Mouse (Mus musculus): ENCODE measurements around the gene Ttll9.

The Ttll9 gene

DNA sequence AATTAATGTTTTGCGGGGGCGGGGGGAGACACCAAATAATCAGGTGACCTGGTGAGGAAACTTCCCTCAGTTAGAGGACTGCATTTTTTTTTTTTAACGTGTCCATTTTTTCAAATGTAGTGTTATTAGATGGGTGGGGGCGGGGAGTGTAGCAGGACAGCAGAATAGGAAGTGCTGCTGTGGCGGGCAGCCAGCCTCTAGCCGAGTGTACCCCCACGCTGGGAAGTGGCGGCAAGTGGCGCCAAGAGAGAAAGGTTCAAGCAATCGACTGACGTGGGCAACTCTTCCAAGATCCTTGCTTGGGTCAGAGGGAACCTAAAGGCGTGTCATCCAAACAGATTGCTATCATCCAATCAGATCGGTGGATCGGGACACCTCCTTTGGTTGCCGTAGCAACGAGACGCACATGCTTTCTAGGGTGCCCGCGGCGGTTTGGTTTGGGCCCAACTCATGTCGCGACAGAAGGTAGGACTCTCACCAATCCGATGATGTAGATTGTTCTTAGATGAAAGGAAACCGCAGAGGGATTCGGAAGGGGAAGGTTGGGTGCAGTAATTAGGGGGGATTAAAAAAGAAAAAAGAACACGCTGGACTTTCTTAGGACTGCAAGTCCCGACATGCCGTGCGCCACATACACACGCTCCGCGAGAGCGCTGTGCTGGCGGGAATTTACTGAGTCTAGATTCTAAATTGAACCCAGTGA is at the start of gene Ttll9:
Gene Ttll9 (plus strand): TSS at position 395 of the 703 bp plus-strand sequence.
- in situ Hi-C loops (cut with MboI, MseI): no loop called here

DNA sequence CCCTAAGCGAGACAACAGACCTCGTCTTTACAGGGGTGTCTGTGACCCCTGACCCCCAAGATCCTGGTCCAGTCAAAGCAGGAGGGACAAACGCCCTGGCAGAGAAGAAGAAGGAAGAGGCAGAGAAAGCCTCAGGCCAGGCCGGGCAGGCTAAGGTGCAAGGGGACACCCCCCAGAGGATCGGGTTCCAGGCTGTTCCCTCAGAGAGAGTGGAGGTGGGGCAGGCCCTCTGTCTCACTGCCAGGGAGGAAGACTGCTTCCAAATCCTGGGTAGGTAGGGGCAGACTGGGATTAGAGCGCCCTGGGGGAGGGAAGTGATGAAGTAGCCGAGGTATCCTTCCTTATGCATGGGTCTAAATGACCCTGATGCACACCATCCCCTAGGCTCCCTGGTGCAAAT is 48.8 kb upstream of the Ttll9 start:
- in situ Hi-C loops (cut with MboI, MseI): loop anchor here (5.0 kb wide), 2 partner anchors 89 to 229 kb away; no protein-coding TSS in a partner anchor

DNA sequence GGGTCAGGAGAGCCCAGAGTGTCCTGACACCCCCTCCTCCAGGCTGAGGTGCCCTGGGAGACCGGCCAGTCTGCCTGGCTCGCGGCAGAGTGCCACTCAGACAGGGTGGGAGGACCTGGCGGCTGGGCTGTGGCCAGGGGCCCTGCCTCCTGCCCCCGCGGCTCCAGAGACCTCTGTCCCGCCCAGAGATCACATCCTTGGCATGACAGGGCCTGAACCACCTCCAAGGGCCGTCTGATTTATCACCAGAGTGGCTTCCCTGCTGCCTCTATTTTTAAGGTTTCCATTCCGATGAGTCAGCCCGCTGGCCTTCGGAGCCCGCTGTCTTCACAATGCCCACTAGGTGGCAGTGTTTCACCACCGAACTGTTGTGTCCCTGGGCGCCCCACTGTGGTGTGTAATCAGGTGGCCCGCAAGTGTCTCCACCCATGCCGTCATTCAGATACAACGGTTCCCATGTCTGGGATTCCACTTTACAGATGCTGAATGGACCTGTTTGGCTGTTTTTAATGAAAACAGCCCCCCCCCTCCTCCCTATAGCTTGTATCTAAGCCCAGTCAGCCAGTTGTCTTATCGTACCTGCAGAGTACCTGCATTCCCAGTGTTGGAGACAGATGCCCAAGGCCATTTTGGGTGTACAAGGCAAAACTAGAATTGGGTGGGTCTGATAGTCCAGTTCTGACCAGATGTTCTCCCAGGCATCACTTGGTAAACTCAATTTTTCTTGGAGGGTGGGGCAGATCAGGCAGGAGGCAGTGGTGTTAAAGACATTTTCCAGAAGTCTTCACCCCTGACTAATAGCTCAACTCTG is 47.8 kb upstream of the Ttll9 start:
- in situ Hi-C loops (cut with MboI, MseI): loop anchor here (5.0 kb wide), 2 partner anchors 88 to 228 kb away; no protein-coding TSS in a partner anchor

- in situ Hi-C loops (cut with MboI, MseI): no loop called here
Measured at GRCm38 (mm10) chr2:152915453-152915852, 46.8 kb upstream of the Ttll9 start.

- in situ Hi-C loops (cut with MboI, MseI): no loop called here
Measured at GRCm38 (mm10) chr2:152916111-152916510, 46.2 kb upstream of the Ttll9 start.

- in situ Hi-C loops (cut with MboI, MseI): no loop called here
Measured at GRCm38 (mm10) chr2:152917671-152918070, 44.6 kb upstream of the Ttll9 start.

- in situ Hi-C loops (cut with MboI, MseI): no loop called here
Measured at GRCm38 (mm10) chr2:152922376-152922775, 39.9 kb upstream of the Ttll9 start.

DNA sequence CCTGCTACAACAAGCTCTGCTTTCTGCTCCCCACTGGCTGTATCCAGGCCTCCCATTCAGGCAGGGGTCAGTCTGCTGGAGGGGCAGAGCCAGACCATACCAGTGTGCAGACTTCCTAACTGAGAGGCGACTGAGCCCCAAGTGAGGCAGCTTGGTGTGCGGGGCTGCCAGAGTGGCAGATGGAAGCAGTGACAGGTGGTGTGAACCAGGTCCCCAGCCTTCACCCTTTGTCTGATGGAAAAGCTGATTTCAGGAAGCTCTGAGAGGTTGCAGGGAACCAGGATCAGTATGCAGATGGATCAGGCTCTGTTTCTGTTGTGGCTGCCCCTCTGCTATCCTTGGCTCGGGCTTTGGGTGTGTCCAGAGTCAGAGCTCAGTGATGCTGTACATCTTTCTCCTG is 38.7 kb upstream of the Ttll9 start:
- in situ Hi-C loops (cut with MboI, MseI): no loop called here

DNA sequence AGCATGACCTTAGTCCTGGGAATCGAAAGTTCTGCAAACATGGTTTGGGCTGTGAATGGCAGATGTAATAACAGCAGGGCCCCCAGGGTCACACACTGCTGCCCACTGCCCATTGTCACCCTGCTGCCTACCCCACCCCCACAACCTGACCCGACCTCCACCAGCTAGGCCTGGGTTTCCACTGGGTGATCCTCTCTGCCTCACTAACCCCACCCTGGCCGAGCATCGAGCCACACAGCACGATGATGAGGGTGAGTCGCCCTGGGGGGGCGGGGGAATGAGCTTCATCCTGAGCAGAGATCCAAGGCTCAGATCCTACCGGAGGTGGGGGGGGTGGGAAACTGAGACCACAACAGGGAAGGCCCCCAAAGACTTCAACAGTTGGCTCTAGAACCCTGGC is 38.2 kb upstream of the Ttll9 start:
- in situ Hi-C loops (cut with MboI, MseI): no loop called here

- in situ Hi-C loops (cut with MboI, MseI): no loop called here
Measured at GRCm38 (mm10) chr2:152924543-152924942, 37.7 kb upstream of the Ttll9 start.

DNA sequence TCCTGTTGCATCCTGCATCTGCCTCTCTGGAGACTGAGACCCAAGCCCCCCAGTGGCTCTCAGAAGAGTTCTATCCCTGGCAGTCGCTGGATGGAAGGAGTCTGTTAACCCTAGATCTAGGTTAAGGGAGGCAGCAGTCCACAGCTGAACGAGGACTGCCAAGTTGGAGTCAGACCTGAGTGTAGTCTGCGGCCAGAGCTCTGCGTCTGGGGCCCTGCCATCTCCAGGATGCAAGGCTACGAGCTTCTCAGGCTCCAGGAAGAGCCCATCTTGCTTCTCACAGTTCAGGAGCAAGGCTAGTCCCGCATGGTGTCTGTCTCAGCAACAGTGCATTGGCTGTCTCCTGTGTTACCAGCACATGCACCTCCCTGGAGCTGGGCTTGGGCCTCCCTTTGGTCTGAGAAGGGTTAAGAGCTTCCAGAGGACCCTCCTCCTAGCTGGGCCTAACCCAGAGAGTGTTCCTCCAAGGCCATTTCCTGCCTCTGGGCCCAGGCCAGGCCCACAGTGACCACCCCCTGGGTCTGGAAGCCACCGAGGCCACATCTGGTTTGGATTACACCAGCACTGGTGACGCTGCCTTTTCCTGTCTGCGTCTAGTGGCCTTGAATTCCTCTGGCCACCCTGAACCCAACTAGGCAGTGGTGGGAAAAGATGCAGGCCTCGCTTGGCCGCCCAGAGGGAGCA is 37.0 kb upstream of the Ttll9 start:
- in situ Hi-C loops (cut with MboI, MseI): no loop called here

DNA sequence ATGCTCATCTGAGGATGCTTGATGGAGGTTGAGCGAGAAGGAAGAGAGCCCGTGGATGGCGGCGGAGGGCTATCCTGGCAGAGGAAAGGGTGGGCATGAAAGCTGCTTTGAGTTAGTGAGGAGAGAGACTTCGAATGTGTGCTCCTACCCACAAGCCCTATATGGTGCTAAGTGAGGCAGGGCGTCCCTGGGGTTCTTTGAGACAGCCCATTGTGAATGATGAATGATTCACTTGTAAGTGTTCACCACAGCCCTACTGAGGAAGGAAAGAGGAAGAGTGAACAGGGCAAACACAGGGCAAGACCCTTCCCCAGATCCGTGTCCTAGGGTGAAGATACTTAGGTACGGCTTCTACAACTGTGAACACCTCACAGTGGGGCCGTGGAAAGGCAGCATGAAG is 35.4 kb upstream of the Ttll9 start:
- in situ Hi-C loops (cut with MboI, MseI): no loop called here

- in situ Hi-C loops (cut with MboI, MseI): no loop called here
Measured at GRCm38 (mm10) chr2:152927371-152927770, 34.9 kb upstream of the Ttll9 start.

- in situ Hi-C loops (cut with MboI, MseI): no loop called here
Measured at GRCm38 (mm10) chr2:152928219-152928987, 33.9 kb upstream of the Ttll9 start.

DNA sequence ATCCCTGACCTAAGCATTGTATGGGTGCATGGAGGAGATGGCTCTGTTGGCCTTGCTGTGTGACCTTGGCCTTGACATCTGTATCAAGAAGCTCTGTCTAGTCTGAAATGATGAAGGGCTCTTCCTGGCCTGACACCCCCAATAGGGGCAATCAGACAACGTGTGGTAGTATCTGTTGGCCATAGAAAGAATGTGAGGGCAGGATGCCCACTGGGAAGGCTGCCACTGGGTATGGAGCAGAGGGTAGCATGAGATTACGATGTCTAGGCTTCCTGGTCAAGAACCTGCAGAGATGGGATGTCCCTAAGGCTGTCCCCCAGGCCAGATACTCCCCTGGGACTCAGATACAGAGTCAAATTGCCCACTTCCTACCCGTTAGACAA is 33.3 kb upstream of the Ttll9 start:
- in situ Hi-C loops (cut with MboI, MseI): no loop called here

DNA sequence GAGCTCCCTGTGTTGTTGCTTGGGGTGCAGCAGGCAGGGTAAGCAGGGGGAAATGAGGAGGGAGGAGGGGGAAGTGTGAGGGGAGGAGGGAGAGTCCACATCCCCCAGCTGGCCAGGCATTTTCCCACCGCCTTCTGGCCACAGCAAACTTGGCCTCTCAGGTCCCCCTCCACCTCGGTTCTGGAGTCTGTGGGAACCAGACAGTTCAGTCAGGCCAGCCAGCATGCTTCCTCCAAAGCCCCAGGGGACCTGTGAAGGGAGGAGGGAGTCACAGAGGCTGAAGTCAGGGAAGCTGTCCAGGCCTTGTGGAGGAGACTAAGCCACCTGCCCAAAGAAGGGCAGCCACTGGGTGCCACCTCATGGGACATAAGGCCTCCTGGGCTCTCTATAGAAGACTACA is 32.0 kb upstream of the Ttll9 start:
- in situ Hi-C loops (cut with MboI, MseI): no loop called here

DNA sequence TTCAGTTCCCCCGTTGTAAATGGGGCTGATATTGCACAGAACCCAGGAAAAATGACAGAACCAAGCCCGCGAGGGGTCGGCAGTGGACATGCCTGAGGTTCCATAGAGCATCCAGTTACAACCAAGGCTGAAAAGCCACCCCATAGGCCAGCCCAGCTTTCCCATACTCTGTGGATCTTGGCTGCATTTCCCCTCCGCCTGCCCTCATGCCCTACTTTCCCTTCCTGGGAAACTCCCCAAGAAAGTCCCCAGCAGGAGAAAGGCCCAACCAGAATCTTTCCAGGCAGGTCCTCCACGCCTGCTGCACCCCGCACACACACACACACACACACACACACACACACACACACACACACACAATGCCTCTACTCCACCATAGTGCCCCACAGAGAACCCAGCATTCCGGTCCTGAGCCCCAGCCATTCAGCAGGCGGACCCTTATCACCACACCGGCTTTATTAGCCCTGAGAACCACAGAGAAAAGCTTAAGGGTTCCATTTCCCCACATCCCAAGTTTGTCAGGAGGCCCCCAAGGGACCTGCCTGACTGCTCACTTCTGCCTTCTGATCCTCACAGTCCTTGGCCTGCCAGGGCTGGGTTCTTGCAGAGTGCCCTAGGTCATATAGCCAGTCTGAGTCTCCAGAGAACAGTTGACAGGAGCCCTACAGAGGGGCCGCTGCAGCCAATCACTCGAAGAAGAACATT is 30.7 kb upstream of the Ttll9 start:
- in situ Hi-C loops (cut with MboI, MseI): no loop called here

DNA sequence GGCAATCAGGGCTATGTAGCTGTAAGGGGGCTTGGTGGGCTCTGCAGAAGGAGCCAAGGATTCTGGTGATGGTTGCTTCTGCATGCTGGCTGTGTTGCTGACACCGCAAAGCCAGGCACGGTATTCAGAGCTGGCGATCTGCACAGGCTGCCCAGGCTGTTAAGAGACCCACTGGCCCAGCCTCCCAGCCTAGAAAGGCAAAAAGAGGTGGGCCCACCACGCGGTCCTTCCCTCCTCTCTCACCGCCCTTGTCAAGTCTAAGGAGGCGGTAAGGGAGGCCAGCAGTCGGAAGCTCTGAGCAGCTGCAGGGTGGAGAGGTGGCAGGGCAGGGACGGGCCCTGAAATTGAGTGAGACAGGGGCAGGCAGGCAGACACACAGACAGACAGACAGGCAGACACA is 29.2 kb upstream of the Ttll9 start, which contains the start of gene Foxs1:
Gene Foxs1 (minus strand): TSS at position 161 of the 400 bp plus-strand sequence.
- in situ Hi-C loops (cut with MboI, MseI): no loop called here

DNA sequence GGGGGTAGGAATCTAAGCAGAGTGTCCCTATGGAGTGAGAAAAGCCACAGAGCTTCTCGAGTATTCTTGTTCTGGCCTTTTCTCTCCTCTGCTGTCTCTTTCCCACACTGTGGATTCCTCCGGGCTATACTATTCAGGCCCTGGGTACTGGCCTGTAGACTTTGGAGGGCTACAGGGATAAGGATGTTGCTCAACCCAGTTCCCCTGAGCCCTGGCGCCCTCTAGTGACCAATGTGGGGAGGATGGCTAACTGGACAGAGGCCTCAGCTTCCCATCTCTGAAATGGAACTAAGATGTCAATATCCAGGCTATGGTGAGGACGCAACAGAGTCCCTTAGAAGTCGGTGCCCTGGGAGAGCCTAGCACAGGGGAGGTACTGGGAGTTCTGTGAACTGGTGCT is 28.7 kb upstream of the Ttll9 start:
- in situ Hi-C loops (cut with MboI, MseI): no loop called here

- in situ Hi-C loops (cut with MboI, MseI): no loop called here
Measured at GRCm38 (mm10) chr2:152939846-152940245, 22.4 kb upstream of the Ttll9 start.

DNA sequence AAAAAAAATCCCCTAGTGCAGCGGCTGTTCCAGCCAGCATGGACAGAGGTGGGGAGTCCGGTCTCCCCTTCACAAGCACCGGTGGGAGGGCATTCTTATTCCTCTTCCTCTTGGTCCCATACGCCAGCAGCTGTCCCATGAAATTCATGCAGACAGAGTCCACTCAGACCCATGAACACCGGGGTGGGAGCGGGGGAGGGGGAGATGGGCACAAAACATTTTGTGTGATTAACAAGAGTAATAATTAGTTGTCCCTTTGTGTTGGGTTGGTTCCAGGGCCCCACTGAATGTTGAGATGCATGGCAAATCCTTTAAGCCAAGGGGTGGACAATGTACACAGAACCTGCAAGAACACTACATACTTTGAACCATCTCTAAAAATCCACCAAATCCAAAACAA is 21.2 kb upstream of the Ttll9 start:
- in situ Hi-C loops (cut with MboI, MseI): no loop called here
